Mouse (Mus musculus): ENCODE measurements around the gene Ubxn1.

GRCm38 (mm10) chr19:8851639-8852038 lies 19.7 kb upstream of the Ubxn1 start:
- TF ChIP-seq CTCF (conservative IDR thresholded peaks at IDR 0.05; ENCODE audit: low read length) (peak; percentile 10; the same call in 1 of the 2 replicates), NANOG (IDR thresholded peaks at IDR 0.05; ENCODE audit: borderline replicate concordance, low read length) (no peak)
